Mouse (Mus musculus) lung, adult 2 months (tissue): ENCODE results near the gene Slpi.

Source experiments
- CTCF ChIP-seq: fragments of 200-500 bp; IDR thresholded peaks from 2 replicates; pipeline ENCODE4 v1.5.1; 2011; ENCODE audit warnings: mild to moderate bottlenecking, low read length, control low read depth; ENCODE audit not compliant: insufficient read depth
- POLR2A ChIP-seq: fragments of 200-500 bp; IDR thresholded peaks from 2 replicates; pipeline ENCODE4 v1.6.1; 2011; ENCODE audit warnings: low read depth, mild to moderate bottlenecking, control low read depth, low read length, borderline replicate concordance; ENCODE audit errors: extremely low read depth

GRCm38 (mm10) chr2:164426952-164427351 lies 38.1 kb upstream of the Slpi start:
- TF ChIP-seq POLR2A = no peak
- TF ChIP-seq CTCF = no peak
